8 mouse cellular contexts compared by ENCODE assay signal in the genomic region with DNA sequence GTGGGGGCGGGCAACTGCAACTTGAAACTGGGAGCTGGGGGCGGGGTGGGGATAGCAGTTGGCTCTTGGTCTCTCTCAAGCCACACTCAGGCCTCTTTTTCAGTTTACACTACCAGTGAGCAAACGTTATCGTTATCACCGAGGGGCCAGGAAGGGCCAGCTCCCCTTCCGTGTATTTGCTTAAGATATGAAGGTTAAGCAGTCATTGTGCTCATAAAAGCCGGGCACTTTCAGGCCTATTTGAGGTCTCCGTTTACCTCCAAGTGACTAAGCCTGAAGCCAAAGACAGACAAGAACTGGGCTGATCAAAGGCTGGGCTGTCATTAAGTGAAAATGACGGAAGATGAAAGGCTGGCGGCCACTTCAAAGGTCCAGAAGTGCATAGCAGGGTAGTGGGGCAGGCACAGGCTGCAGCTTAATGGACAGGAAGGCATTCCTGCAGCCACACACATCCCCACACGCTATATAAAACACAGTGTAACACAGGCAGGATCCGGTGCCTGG.
DNase-seq lines count a peak whose midpoint lies in the region; ATAC-seq and TF ChIP-seq lines count a peak whose summit lies in the region.

No protein-coding gene starts in this region.

- 5% methylated on average over 12 of the region's 12 CpGs for WGBS in kidney, embryonic 15.5 days
- WGBS in intestine, embryonic 16.5 days: 7% methylated on average over 12 of the region's 12 CpGs

- no peak for TF ChIP-seq POLR2A in embryonic fibroblast, embryonic 13.5 days (IDR thresholded peaks at IDR 0.05; ENCODE audit: low read depth, low read length)

- H3K27me3 ChIP-seq in kidney, embryonic 15.5 days: no peaks in the 10 kb centered on the region
- H3K27me3 ChIP-seq in intestine, embryonic 16.5 days (replicated peaks; ENCODE audit: control insufficient read depth, insufficient read depth, low read length): no peaks in the 10 kb centered on the region

- no peaks in the 10 kb centered on the region for H3K9me3 ChIP-seq in kidney, embryonic 15.5 days (replicated peaks)
- H3K9me3 ChIP-seq in intestine, embryonic 16.5 days (ENCODE audit: control insufficient read depth, low read length): no peaks in the 10 kb centered on the region

- H3K36me3 ChIP-seq in kidney, embryonic 15.5 days: peaks cover 30% of the 10 kb centered on the region
- peaks cover 4% of the 10 kb centered on the region; the same call in 1 of the 2 replicates for H3K36me3 ChIP-seq in intestine, embryonic 16.5 days (ENCODE audit: control insufficient read depth, insufficient read depth, low read length)

- 0 out of 2 replicates have a peak overlapping the region, but pooled peaks have one; percentile 22 for H3K9ac ChIP-seq in kidney, embryonic 15.5 days
- peak overlapping the region; percentile 25; the same call in 1 of the 2 replicates for H3K9ac ChIP-seq in intestine, embryonic 16.5 days (ENCODE audit: low read depth, low read length)

- no peak overlapping the region for H3K4me3 ChIP-seq in kidney, embryonic 15.5 days (replicated peaks)
- no peak overlapping the region for H3K4me3 ChIP-seq in embryonic fibroblast, embryonic 13.5 days (ENCODE audit: insufficient read depth, low read length)
- H3K4me3 ChIP-seq in intestine, embryonic 16.5 days (ENCODE audit: low read length): peak overlapping the region; percentile 12; the same call in 1 of the 2 replicates

- TF ChIP-seq CTCF in embryonic fibroblast, embryonic 13.5 days (IDR thresholded peaks at IDR 0.05; ENCODE audit: borderline replicate concordance, insufficient read depth, low read length): no peak

- no peak for DNase-seq in kidney, postnatal 36 days
- peak; percentile 76 to 90 for DNase-seq in lung, postnatal 4 days
- DNase-seq in cerebellum, postnatal 36 days: no peak
- no peak for DNase-seq in layer of hippocampus, postnatal 25 days (ENCODE audit: extremely low spot score in 1 of 2, low spot score in 1 of 2)
- no peak for DNase-seq in cerebellum, adult 9-11 months

- peak overlapping the region; percentile 84 for H3K27ac ChIP-seq in kidney, embryonic 15.5 days
- peak overlapping the region; percentile 55 for H3K27ac ChIP-seq in embryonic fibroblast, embryonic 13.5 days (ENCODE audit: insufficient read depth, low read length)
- peak overlapping the region; percentile 19; the same call in 1 of the 2 replicates for H3K27ac ChIP-seq in intestine, embryonic 16.5 days (ENCODE audit: low read length)

- peaks cover 73% of the 10 kb centered on the region for H3K4me1 ChIP-seq in kidney, embryonic 15.5 days
- peaks cover 15% of the 10 kb centered on the region for H3K4me1 ChIP-seq in embryonic fibroblast, embryonic 13.5 days (ENCODE audit: control insufficient read depth, insufficient read depth, low read length)
- H3K4me1 ChIP-seq in intestine, embryonic 16.5 days (ENCODE audit: control insufficient read depth, insufficient read depth, low read length): peaks cover 46% of the 10 kb centered on the region

- peak; percentile 57 for ATAC-seq in kidney, embryonic 15.5 days (replicated peaks; ENCODE audit: low FRiP score)
- ATAC-seq in intestine, embryonic 16.5 days: peak; percentile 95

- peak overlapping the region; percentile 42 for H3K4me2 ChIP-seq in kidney, embryonic 15.5 days
- H3K4me2 ChIP-seq in intestine, embryonic 16.5 days (ENCODE audit: low read depth, low read length): peak overlapping the region; percentile 33

Comparison
In these comparisons a context has a peak if more than half of its experiments do, and no peak if none do; other contexts are left out.
1. H3K27ac ChIP-seq: peak in every context shown above with its lines; median percentile 84 in kidney, embryonic 15.5 days; 55 in embryonic fibroblast, embryonic 13.5 days; 19 in intestine, embryonic 16.5 days.
2. DNase-seq: peak in lung, postnatal 4 days (2 of 2); none in kidney, postnatal 36 days (0 of 2), cerebellum, postnatal 36 days (0 of 2), layer of hippocampus, postnatal 25 days (0 of 2) and cerebellum, adult 9-11 months (single experiment).